8 mouse cellular contexts compared by ENCODE assay signal in the genomic region with DNA sequence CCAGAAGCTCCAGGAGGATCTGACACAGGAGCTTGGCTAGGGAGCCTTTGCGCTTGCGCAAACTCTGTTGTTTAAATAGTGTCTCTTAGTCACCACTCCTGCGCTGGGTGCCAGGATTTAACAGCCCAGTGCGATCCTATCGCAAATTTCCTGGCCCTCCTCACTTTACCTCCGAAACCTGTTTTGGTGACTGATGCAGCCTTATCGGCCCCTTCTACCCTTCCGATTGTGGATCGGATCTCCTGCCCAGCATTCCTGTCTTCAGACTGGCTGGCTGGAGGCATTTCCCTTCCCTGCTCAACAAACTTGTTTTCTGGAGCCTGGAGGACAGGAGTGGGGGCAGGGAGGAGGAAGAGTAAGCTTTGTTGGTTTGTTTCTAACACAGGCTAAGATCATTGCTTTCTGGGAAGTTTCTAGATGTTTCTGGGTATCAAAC. TPM values are rescaled to one million over a fixed set of nuclear protein-coding genes. Genes with fewer than 3 reads are reported as not detected.
DNase-seq lines count a peak whose midpoint lies in the region; ATAC-seq lines count a peak whose summit lies in the region.

No protein-coding gene starts in this region.

- H3K9me3 ChIP-seq in embryonic facial prominence, embryonic 14.5 days (ENCODE audit: control insufficient read depth, low read length) = no peaks in the 10 kb centered on the region
- H3K9me3 ChIP-seq in heart, embryonic 13.5 days = no peaks in the 10 kb centered on the region
- H3K9me3 ChIP-seq in limb, embryonic 10.5 days (replicated peaks) = no peaks in the 10 kb centered on the region
- H3K9me3 ChIP-seq in hindbrain, embryonic 12.5 days (replicated peaks) = no peaks in the 10 kb centered on the region

- WGBS in embryonic facial prominence, embryonic 14.5 days = 52% methylated on average over 9 of the region's 9 CpGs
- 29% methylated on average over 9 of the region's 9 CpGs for WGBS in heart, embryonic 13.5 days
- WGBS in limb, embryonic 10.5 days = 64% methylated on average over 9 of the region's 9 CpGs
- 69% methylated on average over 9 of the region's 9 CpGs for WGBS in hindbrain, embryonic 12.5 days

- no peaks in the 10 kb centered on the region for H3K27me3 ChIP-seq in embryonic facial prominence, embryonic 14.5 days (replicated peaks; ENCODE audit: control insufficient read depth, insufficient read depth, low read length)
- no peaks in the 10 kb centered on the region for H3K27me3 ChIP-seq in heart, embryonic 13.5 days (replicated peaks)
- peaks cover 76% of the 10 kb centered on the region for H3K27me3 ChIP-seq in limb, embryonic 10.5 days (ENCODE audit: low read depth, poor library complexity, severe bottlenecking)
- no peaks in the 10 kb centered on the region for H3K27me3 ChIP-seq in hindbrain, embryonic 12.5 days

- peak overlapping the region; percentile 26; the same call in 1 of the 2 replicates for H3K4me2 ChIP-seq in embryonic facial prominence, embryonic 14.5 days (ENCODE audit: low read depth, low read length)
- peak overlapping the region; percentile 63 for H3K4me2 ChIP-seq in heart, embryonic 13.5 days
- H3K4me2 ChIP-seq in hindbrain, embryonic 12.5 days (replicated peaks) = no peak overlapping the region

- H3K36me3 ChIP-seq in embryonic facial prominence, embryonic 14.5 days (ENCODE audit: control insufficient read depth, insufficient read depth, low read length) = no peaks in the 10 kb centered on the region
- no peaks in the 10 kb centered on the region for H3K36me3 ChIP-seq in heart, embryonic 13.5 days
- no peaks in the 10 kb centered on the region for H3K36me3 ChIP-seq in limb, embryonic 10.5 days
- H3K36me3 ChIP-seq in hindbrain, embryonic 12.5 days = no peaks in the 10 kb centered on the region

- no peak for ATAC-seq in embryonic facial prominence, embryonic 14.5 days (ENCODE audit: low read depth)
- no peak for ATAC-seq in heart, embryonic 13.5 days (ENCODE audit: extremely low read depth, insufficient number of reproducible peaks, low FRiP score, low TSS enrichment)
- ATAC-seq in hindbrain, embryonic 12.5 days (ENCODE audit: low FRiP score) = no peak

- H3K9ac ChIP-seq in embryonic facial prominence, embryonic 14.5 days (ENCODE audit: low read depth, low read length) = no peak overlapping the region
- peak overlapping the region; percentile 66 for H3K9ac ChIP-seq in heart, embryonic 13.5 days
- H3K9ac ChIP-seq in hindbrain, embryonic 12.5 days = no peak overlapping the region

- peaks cover 3% of the 10 kb centered on the region; the same call in 1 of the 2 replicates for H3K4me1 ChIP-seq in embryonic facial prominence, embryonic 14.5 days (ENCODE audit: control insufficient read depth, insufficient read depth, low read length)
- peaks cover 16% of the 10 kb centered on the region for H3K4me1 ChIP-seq in heart, embryonic 13.5 days
- H3K4me1 ChIP-seq in limb, embryonic 10.5 days = peaks cover 36% of the 10 kb centered on the region
- H3K4me1 ChIP-seq in hindbrain, embryonic 12.5 days = 0 out of 2 replicates have a peak, but pooled peaks cover 2% of the 10 kb centered on the region

- DNase-seq in embryonic facial prominence, embryonic 14.5 days (ENCODE audit: low spot score) = peak; percentile 32
- no peak for DNase-seq in limb, embryonic 10.5 days (ENCODE audit: low spot score)
- DNase-seq in ovary, postnatal 36 days (ENCODE audit: low spot score) = peak; percentile 49
- no peak for DNase-seq in left cerebral cortex, postnatal 25 days (ENCODE audit: low spot score in 2 of 2)
- no peak for DNase-seq in cerebellum, postnatal 10 days
- no peak for DNase-seq in natural killer cell, adult 2 months (ENCODE audit: low spot score in 2 of 2)

- no peak overlapping the region for H3K27ac ChIP-seq in embryonic facial prominence, embryonic 14.5 days (replicated peaks; ENCODE audit: low read depth, low read length)
- H3K27ac ChIP-seq in heart, embryonic 13.5 days (replicated peaks) = no peak overlapping the region
- peak overlapping the region; percentile 33; the same call in 1 of the 2 replicates for H3K27ac ChIP-seq in limb, embryonic 10.5 days
- no peak overlapping the region for H3K27ac ChIP-seq in hindbrain, embryonic 12.5 days

- intact Hi-C loops in left cerebral cortex, postnatal 25 days (cut with DNase I) = no loop called here

- no peak overlapping the region for H3K4me3 ChIP-seq in embryonic facial prominence, embryonic 14.5 days (ENCODE audit: low read depth, low read length)
- peak overlapping the region; percentile 38 for H3K4me3 ChIP-seq in heart, embryonic 13.5 days
- H3K4me3 ChIP-seq in limb, embryonic 10.5 days = no peak overlapping the region
- no peak overlapping the region for H3K4me3 ChIP-seq in hindbrain, embryonic 12.5 days

RNA-seq across cellular contexts. Expression of gene Cdkn3, which starts 56.0 kb away (rescaled TPM):
- 42.6 and 46.3 TPM in 2 replicates for polyA plus RNA-seq in embryonic facial prominence, embryonic 14.5 days (2014; fragmentation: Nextera tagmentation; extraction: Ambion mirVana)
- polyA plus RNA-seq in heart, embryonic 13.5 days (2015; fragmentation: Nextera tagmentation; extraction: Ambion mirVana) = 47.3 and 53.8 TPM in 2 replicates
- polyA plus RNA-seq in limb, embryonic 10.5 days (2016; fragmentation: Nextera tagmentation; extraction: Ambion mirVana) = 36.0 and 39.0 TPM in 2 replicates
- polyA plus RNA-seq in hindbrain, embryonic 12.5 days (2016; fragmentation: Nextera tagmentation; extraction: Ambion mirVana) = 27.9 and 29.9 TPM in 2 replicates
- total RNA-seq in left cerebral cortex, postnatal 25 days (2021) = 1 to 10 TPM; 1.1 to 1.9 TPM

Comparison
In these comparisons a context has a peak if more than half of its experiments do, and no peak if none do; other contexts are left out.
1. DNase-seq: peak in embryonic facial prominence, embryonic 14.5 days (single experiment) and ovary, postnatal 36 days (single experiment); none in limb, embryonic 10.5 days (single experiment), left cerebral cortex, postnatal 25 days (0 of 2), cerebellum, postnatal 10 days (0 of 2) and natural killer cell, adult 2 months (0 of 2).